ENCODE assay signal across 33 mouse cellular contexts in genomic region chr6:135300469-135300868, GRCm38 (mm10). TPM values are rescaled to one million over a fixed set of nuclear protein-coding genes. Genes with fewer than 3 reads are reported as not detected.
"Had no signal": no experiment of that assay in that cellular context is flagged by ENCODE, and none has a peak within 500 bp of the region (broad histone marks: within the 10 kb centered on the region; RNA-seq: fewer than 3 reads in every experiment).

No protein-coding gene starts in this region.

- H3K27ac ChIP-seq: gastrocnemius, adult 2 months; heart, embryonic 10.5 days; hindbrain, embryonic 10.5 days; hindbrain, embryonic 13.5 days; hindbrain, embryonic 15.5 days; intestine, embryonic 15.5 days; layer of hippocampus, adult 2 months; left cerebral cortex, adult 2 months; limb, embryonic 10.5 days; limb, embryonic 12.5 days had no signal

- H3K9me3 ChIP-seq: heart, embryonic 10.5 days; heart, embryonic 12.5 days; hindbrain, embryonic 10.5 days; hindbrain, embryonic 13.5 days; hindbrain, embryonic 15.5 days; intestine, embryonic 15.5 days; limb, embryonic 10.5 days; limb, embryonic 12.5 days had no signal

- ATAC-seq: inflammation-experienced regulatory T-cells, adult 6 months; intestine, embryonic 15.5 days; intestine, postnatal 0 days had no signal

- H3K9ac ChIP-seq: heart, embryonic 12.5 days; hindbrain, embryonic 13.5 days; hindbrain, embryonic 15.5 days; intestine, embryonic 15.5 days; limb, embryonic 12.5 days had no signal

- DNase-seq: gastrocnemius, adult 2 months; gastrocnemius, postnatal 10 days; gastrocnemius, postnatal 25 days; heart, adult 18-20 months; heart, postnatal 10 days; heart, postnatal 4 days; kidney, adult 18-20 months; kidney, adult 8-10 months; kidney, postnatal 10 days; kidney, postnatal 25 days; kidney, postnatal 4 days; liver had no signal

- H3K4me3 ChIP-seq: gastrocnemius, adult 2 months; heart, embryonic 10.5 days; heart, embryonic 12.5 days; hindbrain, embryonic 10.5 days; hindbrain, embryonic 13.5 days; hindbrain, embryonic 15.5 days; intestine, embryonic 15.5 days; layer of hippocampus, adult 2 months; left cerebral cortex, adult 2 months; limb, embryonic 10.5 days; limb, embryonic 12.5 days had no signal

- H3K4me2 ChIP-seq: heart, embryonic 12.5 days; hindbrain, embryonic 13.5 days; hindbrain, embryonic 15.5 days; intestine, embryonic 15.5 days; limb, embryonic 12.5 days had no signal

- H3K36me3 ChIP-seq: heart, embryonic 10.5 days; heart, embryonic 12.5 days; hindbrain, embryonic 10.5 days; hindbrain, embryonic 13.5 days; hindbrain, embryonic 15.5 days; intestine, embryonic 15.5 days; limb, embryonic 10.5 days; limb, embryonic 12.5 days had no signal

- H3K27me3 ChIP-seq: heart, embryonic 12.5 days; hindbrain, embryonic 13.5 days; hindbrain, embryonic 15.5 days; intestine, embryonic 15.5 days; limb, embryonic 12.5 days had no signal

RNA-seq across cellular contexts. Expression of gene Pbp2, which starts 9.7 kb away (rescaled TPM):
- total RNA-seq: gastrocnemius, postnatal 10 days; gastrocnemius, postnatal 25 days; granulocyte monocyte progenitor cell, adult 5-6 weeks; heart, adult 18-20 months; heart, adult 8-10 months; heart, postnatal 10 days; heart, postnatal 25 days; heart, postnatal 4 days; layer of hippocampus, postnatal 25 days had no signal
- polyA plus RNA-seq: heart, embryonic 12.5 days; heart, embryonic 14.5 days; heart, embryonic 16.5 days; hindbrain, embryonic 10.5 days; inflammation-experienced regulatory T-cells, adult 6 months; intestine, postnatal 0 days; limb, embryonic 12.5 days had no signal

RNA-seq across cellular contexts. Expression of gene Gsg1, which starts 46.3 kb away (rescaled TPM):
- total RNA-seq: gastrocnemius, adult 2 months; gastrocnemius, postnatal 25 days; granulocyte monocyte progenitor cell, adult 5-6 weeks; layer of hippocampus, postnatal 10 days; layer of hippocampus, postnatal 25 days; left cerebral cortex, adult 2 months; left cerebral cortex, postnatal 14 days; left cerebral cortex, postnatal 36 days had no signal
- polyA plus RNA-seq: hindbrain, embryonic 15.5 days; inflammation-experienced regulatory T-cells, adult 6 months had no signal
